Mouse (Mus musculus) stomach, postnatal 0 days (tissue): Measurements from ENCODE around the gene Kcna10. TPM values are rescaled to one million over a fixed set of nuclear protein-coding genes. Genes with fewer than 3 reads are reported as not detected.

Experiments used
- ATAC-seq: fragments of 200-750 bp; cut with Nextera tagmentation; 2 replicates; pipeline ENCODE4 v1.8.0; 2017; ENCODE audit not compliant: low FRiP score, low TSS enrichment
- DNase-seq: peaks from one replicate; pipeline ENCODE4 v3.0.0-alpha.2; 2016; ENCODE audit warnings: low spot score
- H3K27ac ChIP-seq: fragments of 300-500 bp; sonication (generic); replicated peaks from 2 replicates; pipeline ENCODE4 v1.5.1; 2014; ENCODE audit warnings: mild to moderate bottlenecking, control low read depth
- H3K27me3 ChIP-seq: fragments of 300-500 bp; sonication (generic); 2 replicates; pipeline ENCODE4 v1.6.1; 2014; ENCODE audit warnings: low read length; ENCODE audit not compliant: control insufficient read depth, insufficient read depth
- H3K36me3 ChIP-seq: fragments of 300-500 bp; sonication (generic); 2 replicates; pipeline ENCODE4 v1.6.1; 2014; ENCODE audit warnings: low read length, mixed read lengths; ENCODE audit not compliant: control insufficient read depth, insufficient read depth
- H3K4me1 ChIP-seq: fragments of 300-500 bp; sonication (generic); replicated peaks from 2 replicates; pipeline ENCODE4 v1.6.1; 2014; ENCODE audit warnings: antibody characterized with exemption; ENCODE audit not compliant: control insufficient read depth, insufficient read depth
- H3K4me2 ChIP-seq: fragments of 300-500 bp; sonication (generic); replicated peaks from 2 replicates; pipeline ENCODE4 v1.6.1; 2014; ENCODE audit warnings: low read depth, mild to moderate bottlenecking, control low read depth, moderate library complexity
- H3K4me3 ChIP-seq: fragments of 300-500 bp; sonication (generic); 2 replicates; pipeline ENCODE4 v1.5.1; 2014; ENCODE audit warnings: low read depth, low read length, control low read depth
- H3K9ac ChIP-seq: fragments of 300-500 bp; sonication (generic); 2 replicates; pipeline ENCODE4 v1.6.1; 2014; ENCODE audit warnings: mild to moderate bottlenecking, low read length, control low read depth, mixed read lengths
- H3K9me3 ChIP-seq: fragments of 300-500 bp; sonication (generic); 2 replicates; pipeline ENCODE4 v1.6.1; 2016; ENCODE audit warnings: low read length; ENCODE audit not compliant: control insufficient read depth
- CTCF ChIP-seq: IDR thresholded peaks from 2 replicates; pipeline ENCODE4 v1.5.1; 2016; ENCODE audit warnings: antibody characterized with exemption, low read depth, mild to moderate bottlenecking, moderate library complexity
- EP300 ChIP-seq: optimal IDR thresholded peaks from 2 replicates; pipeline ENCODE3; 2016; ENCODE audit warnings: antibody characterized with exemption
- WGBS: fragments of 180-500 bp; shearing (Covaris S2); extraction: QIAGEN DNeasy Blood & Tissue Kit; methylation state at CpG from one replicate; pipeline ENCODE4 v1.1.7; 2014; 5-methylcytosine and 5-hydroxymethylcytosine counted together
- polyA plus RNA-seq: library from polyadenylated mRNA; unstranded; fragments of >200 nt; fragmentation: Nextera tagmentation; extraction: Ambion mirVana; gene quantifications from 2 replicates; pipeline ENCODE4 v1.2.1, GENCODE M21; 2015

Gene Kcna10
- polyA plus RNA-seq, 1 experiment from 2014 or later: not detected

- peak; percentile 35 for DNase-seq
- Histone ChIP-seq H3K4me2 (no peak within 1 kb of the TSS), H3K27ac (peak within 1 kb of the TSS; percentile 58; the same call in 1 of the 2 replicates), H3K4me1 (no peaks in the 10 kb centered on the region), H3K9ac (no peak within 1 kb of the TSS), H3K4me3 (no peak within 1 kb of the TSS), H3K36me3 (no peaks in the 10 kb centered on the region), H3K27me3 (no peaks in the 10 kb centered on the region), H3K9me3 (no peaks in the 10 kb centered on the region)
- 0 out of 2 replicates have a peak, but pooled peaks have one; percentile 11 for ATAC-seq
- TF ChIP-seq EP300: no peak
- TF ChIP-seq CTCF: no peak
- WGBS: 17% methylated on average over 1 of the region's 1 CpGs
Observed at GRCm38 (mm10) chr3:107230527-107230926, 47.7 kb downstream of the Kcna10 start, which contains the start of gene A630076J17Rik. A630076J17Rik (plus strand) TSS chr3:107230614.

- 65% methylated on average over 4 of the region's 4 CpGs for WGBS
- no peak for TF ChIP-seq EP300
- H3K9ac ChIP-seq: no peak overlapping the region
Observed at GRCm38 (mm10) chr3:107231202-107231601, 48.3 kb downstream of the Kcna10 start.

DNA sequence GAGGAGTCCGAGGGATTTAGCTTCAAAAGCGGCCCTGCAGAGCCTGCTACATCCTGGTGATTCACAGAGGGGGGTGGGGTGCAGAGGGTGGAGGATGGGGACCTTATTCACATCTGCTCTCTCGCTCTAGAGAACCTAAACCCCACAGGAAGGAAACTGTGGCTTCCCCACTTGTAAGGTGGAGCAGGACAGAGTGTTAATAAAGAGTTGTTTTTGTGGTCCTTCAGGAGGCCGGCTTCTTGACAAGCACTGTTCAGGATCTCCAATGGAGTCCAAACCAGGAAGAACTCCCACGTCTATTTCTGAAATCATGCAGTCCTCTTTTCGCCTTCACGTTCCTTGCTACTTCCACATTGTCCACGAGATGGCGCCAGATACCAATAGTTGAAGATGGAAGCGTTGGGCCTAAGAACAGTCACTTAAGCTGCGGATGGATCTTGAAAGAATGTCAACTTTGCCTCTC is 50.5 kb downstream of the Kcna10 start:
- Histone ChIP-seq H3K4me1 (no peaks in the 10 kb centered on the region), H3K9me3 (no peaks in the 10 kb centered on the region), H3K4me3 (no peak overlapping the region), H3K36me3 (no peaks in the 10 kb centered on the region), H3K27me3 (no peaks in the 10 kb centered on the region), H3K4me2 (0 out of 2 replicates have a peak overlapping the region, but pooled peaks have one; percentile 11), H3K9ac (peak overlapping the region; percentile 38; the same call in 1 of the 2 replicates), H3K27ac (no peak overlapping the region; the same call in 1 of the 2 replicates)
- WGBS: 6% methylated on average over 11 of the region's 11 CpGs
- DNase-seq (peak; percentile 87), ATAC-seq (no peak; the same call in 1 of the 2 replicates)
- TF ChIP-seq CTCF (peak; percentile 98), EP300 (no peak)

More at GRCm38 (mm10) chr3:107231202-107231601, 48.3 kb downstream of the Kcna10 start:
- no peak overlapping the region for H3K4me2 ChIP-seq
- no peak overlapping the region for H3K4me3 ChIP-seq
- H3K9me3 ChIP-seq: no peaks in the 10 kb centered on the region
- no peaks in the 10 kb centered on the region for H3K36me3 ChIP-seq
- no peaks in the 10 kb centered on the region for H3K4me1 ChIP-seq
- peak overlapping the region; percentile 58; the same call in 1 of the 2 replicates for H3K27ac ChIP-seq
- ATAC-seq (no peak), DNase-seq (no peak)
- no peaks in the 10 kb centered on the region for H3K27me3 ChIP-seq

DNA sequence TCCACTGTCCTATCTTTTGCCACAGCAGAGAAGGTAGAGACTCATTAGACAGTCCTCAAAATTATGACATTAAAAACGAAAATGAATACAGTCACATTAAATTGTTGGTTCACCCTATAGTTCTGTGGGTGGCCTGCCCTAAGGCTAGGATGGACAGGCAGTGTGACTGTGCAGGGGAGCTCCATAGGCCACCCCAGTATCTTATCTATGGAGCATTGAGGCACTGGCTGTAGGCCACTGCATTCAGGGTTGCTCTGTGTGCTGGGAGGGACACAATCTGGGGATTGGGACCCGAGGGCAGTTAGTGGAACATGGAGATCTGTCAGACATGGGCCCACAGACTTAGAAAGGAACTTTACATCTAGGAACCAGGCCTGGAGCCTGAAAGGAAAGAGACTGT is 51.1 kb downstream of the Kcna10 start:
- TF ChIP-seq EP300 (no peak), CTCF (no peak)
- ATAC-seq: no peak
- H3K36me3 ChIP-seq: no peaks in the 10 kb centered on the region
- H3K9ac ChIP-seq: no peak overlapping the region
- H3K4me2 ChIP-seq: no peak overlapping the region
- H3K4me1 ChIP-seq: no peaks in the 10 kb centered on the region
- no peaks in the 10 kb centered on the region for H3K27me3 ChIP-seq
- H3K4me3 ChIP-seq: no peak overlapping the region
- WGBS: 29% methylated on average over 2 of the region's 2 CpGs
- no peak for DNase-seq
- H3K27ac ChIP-seq: no peak overlapping the region
- H3K9me3 ChIP-seq: no peaks in the 10 kb centered on the region

- no peak overlapping the region for H3K4me2 ChIP-seq
- H3K9me3 ChIP-seq: no peaks in the 10 kb centered on the region
- H3K27ac ChIP-seq: peak overlapping the region; percentile 49
- TF ChIP-seq EP300 (no peak), CTCF (no peak)
- H3K27me3 ChIP-seq: no peaks in the 10 kb centered on the region
- 56% methylated on average over 2 of the region's 2 CpGs for WGBS
- H3K9ac ChIP-seq: no peak overlapping the region
- H3K4me1 ChIP-seq: no peaks in the 10 kb centered on the region
- H3K4me3 ChIP-seq: no peak overlapping the region
- no peaks in the 10 kb centered on the region for H3K36me3 ChIP-seq
- no peak for DNase-seq
- peak; percentile 2; the same call in 1 of the 2 replicates for ATAC-seq
Observed at GRCm38 (mm10) chr3:107238051-107238450, 55.2 kb downstream of the Kcna10 start.

DNA sequence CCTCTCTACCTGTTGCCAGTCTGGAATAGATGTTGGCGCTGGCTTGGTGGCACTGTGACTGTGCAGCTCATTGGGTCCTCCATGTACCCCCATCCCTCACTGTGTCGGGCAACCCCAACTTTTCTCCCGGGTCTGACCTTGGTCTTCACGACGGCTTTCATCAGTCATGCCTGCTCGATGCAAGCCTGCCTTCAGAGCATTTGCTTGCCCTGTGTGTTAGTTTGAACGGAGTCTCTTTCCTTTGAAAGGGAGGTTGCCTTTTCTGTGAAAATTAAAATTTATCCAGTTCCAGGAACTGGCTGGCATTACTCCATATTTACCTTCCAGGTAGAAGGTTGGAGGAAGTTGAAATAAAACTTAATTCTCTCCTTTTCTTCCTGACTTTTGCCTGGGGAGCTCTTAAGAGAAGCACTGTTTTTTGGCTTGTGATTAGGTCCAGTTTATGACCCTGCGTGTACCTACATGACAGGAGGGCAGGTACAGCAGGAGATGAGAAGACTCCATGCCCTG is 55.7 kb downstream of the Kcna10 start:
- ATAC-seq (peak; percentile 66), DNase-seq (no peak)
- H3K9ac ChIP-seq: no peak overlapping the region
- WGBS: 62% methylated on average over 8 of the region's 8 CpGs
- no peak for TF ChIP-seq CTCF
- no peak for TF ChIP-seq EP300
- no peaks in the 10 kb centered on the region for H3K27me3 ChIP-seq
- H3K9me3 ChIP-seq: no peaks in the 10 kb centered on the region
- no peak overlapping the region for H3K4me2 ChIP-seq
- no peak overlapping the region for H3K4me3 ChIP-seq
- no peaks in the 10 kb centered on the region for H3K36me3 ChIP-seq
- H3K4me1 ChIP-seq: no peaks in the 10 kb centered on the region
- H3K27ac ChIP-seq: peak overlapping the region; percentile 63
